Mouse (Mus musculus): ENCODE measurements around the gene Tead3.

DNA sequence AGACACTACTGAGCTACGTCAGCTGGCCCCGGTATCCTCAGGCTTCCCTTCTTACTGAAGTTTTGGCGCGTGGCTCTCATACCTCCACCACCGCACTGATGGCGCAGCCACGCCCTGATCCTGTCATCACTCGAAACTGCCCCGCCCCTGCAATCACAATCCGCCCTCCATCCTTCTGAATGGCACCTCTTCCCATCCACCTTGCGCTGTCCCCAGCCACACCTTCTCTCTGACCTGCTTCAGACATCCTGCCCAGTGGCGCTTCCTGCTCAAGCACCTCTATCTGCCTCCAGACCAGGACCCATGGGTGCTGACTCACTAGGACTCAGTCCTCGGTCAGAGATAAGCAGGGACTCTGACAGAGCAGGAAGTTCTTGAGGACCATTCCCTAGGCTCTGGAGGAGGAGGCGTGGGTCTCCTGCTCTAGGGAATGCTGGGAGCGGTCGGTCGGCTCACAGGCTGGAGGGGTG, 25.0 kb upstream of the Tead3 start:
- TF ChIP-seq CTCF (conservative IDR thresholded peaks at IDR 0.05; ENCODE audit: insufficient read depth, insufficient read length, low read depth, low read length): no peak
- no peak for TF ChIP-seq POLR2A (IDR thresholded peaks at IDR 0.05; ENCODE audit: low read depth, low read length)
